In genomic region chr17:23960084-23960738, GRCm38 (mm10) we compare ENCODE assay signal across 9 mouse cellular contexts. TPM values are rescaled to one million over a fixed set of nuclear protein-coding genes. Genes with fewer than 3 reads are reported as not detected.
DNase-seq lines count a peak whose midpoint lies in the region; ATAC-seq and TF ChIP-seq lines count a peak whose summit lies in the region.
"Had no signal": no experiment of that assay in that cellular context is flagged by ENCODE, and none has a peak within 500 bp of the region (broad histone marks: within the 10 kb centered on the region; RNA-seq: fewer than 3 reads in every experiment).

No protein-coding gene starts in this region.

- peak; percentile 79 for TF ChIP-seq CTCF in bone marrow macrophage, adult 2 months (IDR thresholded peaks at IDR 0.05; ENCODE audit: low read depth, low read length)

- no peaks in the 10 kb centered on the region for H3K9me3 ChIP-seq in embryonic facial prominence, embryonic 15.5 days (replicated peaks)
- H3K9me3 ChIP-seq in limb, embryonic 13.5 days, result no peaks in the 10 kb centered on the region

- H3K27me3 ChIP-seq in embryonic facial prominence, embryonic 15.5 days, result 0 out of 2 replicates have a peak, but pooled peaks cover 3% of the 10 kb centered on the region
- no peaks in the 10 kb centered on the region; the same call in 1 of the 2 replicates for H3K27me3 ChIP-seq in limb, embryonic 13.5 days

- peak; percentile 77 for DNase-seq in CD4-positive helper T cell, adult 2 months (ENCODE audit: low read depth, low spot score)
- peak; percentile 55 to 74 for DNase-seq in heart, adult 9 months (ENCODE audit: low spot score in 2 of 2)
- peak; percentile 88 for DNase-seq in kidney, adult 9 months
- peak; percentile 29 to 73 for DNase-seq in monocyte, adult 2 months (ENCODE audit: low read depth in 1 of 2, low spot score in 2 of 2)
- DNase-seq in spleen, postnatal 36 days (ENCODE audit: low spot score in 2 of 2), result peak; percentile 61 to 65

- peak; percentile 82; the same call in 1 of the 2 replicates for ATAC-seq in embryonic facial prominence, embryonic 15.5 days (ENCODE audit: insufficient number of reproducible peaks, low FRiP score, low TSS enrichment, low read depth)
- ATAC-seq in limb, embryonic 13.5 days (ENCODE audit: low FRiP score, low read depth), result peak; percentile 95

- H3K9ac ChIP-seq in embryonic facial prominence, embryonic 15.5 days, result no peak overlapping the region
- H3K9ac ChIP-seq in limb, embryonic 13.5 days, result 0 out of 2 replicates have a peak overlapping the region, but pooled peaks have one; percentile 20

- H3K4me3 ChIP-seq in bone marrow macrophage, adult 2 months (ENCODE audit: insufficient read depth, low read length), result no peak overlapping the region
- H3K4me3 ChIP-seq in embryonic facial prominence, embryonic 15.5 days (replicated peaks), result no peak overlapping the region
- no peak overlapping the region for H3K4me3 ChIP-seq in limb, embryonic 13.5 days
- H3K4me3 ChIP-seq: erythroblast, embryonic 14.5 days had no signal

- 39% methylated on average over 3 of the region's 3 CpGs for WGBS in embryonic facial prominence, embryonic 15.5 days
- WGBS in limb, embryonic 13.5 days, result 38% methylated on average over 3 of the region's 3 CpGs

- H3K36me3 ChIP-seq in embryonic facial prominence, embryonic 15.5 days, result no peaks in the 10 kb centered on the region
- no peaks in the 10 kb centered on the region for H3K36me3 ChIP-seq in limb, embryonic 13.5 days

- H3K4me1 ChIP-seq in bone marrow macrophage, adult 2 months (ENCODE audit: control insufficient read depth, insufficient read depth, low read length), result 0 out of 2 replicates have a peak, but pooled peaks cover 2% of the 10 kb centered on the region
- H3K4me1 ChIP-seq in embryonic facial prominence, embryonic 15.5 days, result no peaks in the 10 kb centered on the region
- 0 out of 2 replicates have a peak, but pooled peaks cover 4% of the 10 kb centered on the region for H3K4me1 ChIP-seq in limb, embryonic 13.5 days

- TF ChIP-seq POLR2A in bone marrow macrophage, adult 2 months (IDR thresholded peaks at IDR 0.05; ENCODE audit: borderline replicate concordance, low read depth, low read length), result no peak

- H3K27ac ChIP-seq in bone marrow macrophage, adult 2 months (ENCODE audit: insufficient read depth, low read depth, low read length), result no peak overlapping the region
- H3K27ac ChIP-seq in embryonic facial prominence, embryonic 15.5 days (replicated peaks), result no peak overlapping the region
- H3K27ac ChIP-seq in limb, embryonic 13.5 days, result no peak overlapping the region

- no peak overlapping the region for H3K4me2 ChIP-seq in embryonic facial prominence, embryonic 15.5 days (replicated peaks)
- H3K4me2 ChIP-seq in limb, embryonic 13.5 days (replicated peaks), result no peak overlapping the region

RNA-seq across cellular contexts. Expression of gene Sbpl, which starts 5.1 kb away (rescaled TPM):
- not detected in 2 replicates for polyA plus RNA-seq in bone marrow macrophage, adult 2 months (2012; ENCODE audit: insufficient read depth, insufficient read length, missing spikeins)
- polyA plus RNA-seq in embryonic facial prominence, embryonic 15.5 days (2015; fragmentation: Nextera tagmentation; extraction: Ambion mirVana), result not detected in 2 replicates
- not detected in 2 replicates for polyA plus RNA-seq in limb, embryonic 13.5 days (2015; fragmentation: Nextera tagmentation; extraction: Ambion mirVana)
- polyA plus RNA-seq: erythroblast, embryonic 14.5 days had no signal

RNA-seq across cellular contexts. Expression of gene Sbp, which starts 18.7 kb away (rescaled TPM):
- polyA plus RNA-seq in bone marrow macrophage, adult 2 months (2012; ENCODE audit: insufficient read depth, insufficient read length, missing spikeins), result not detected in 2 replicates
- not detected in 2 replicates for polyA plus RNA-seq in embryonic facial prominence, embryonic 15.5 days (2015; fragmentation: Nextera tagmentation; extraction: Ambion mirVana)
- not detected in 2 replicates for polyA plus RNA-seq in limb, embryonic 13.5 days (2015; fragmentation: Nextera tagmentation; extraction: Ambion mirVana)
- polyA plus RNA-seq: erythroblast, embryonic 14.5 days had no signal

RNA-seq across cellular contexts. Expression of gene Prss30, which starts 20.2 kb away (rescaled TPM):
- 0.44 and 1.7 TPM in 2 replicates for polyA plus RNA-seq in bone marrow macrophage, adult 2 months (2012; ENCODE audit: insufficient read depth, insufficient read length, missing spikeins)
- polyA plus RNA-seq in embryonic facial prominence, embryonic 15.5 days (2015; fragmentation: Nextera tagmentation; extraction: Ambion mirVana), result 0.18 TPM in 1 of 2 replicates, not detected in the other
- not detected in 2 replicates for polyA plus RNA-seq in limb, embryonic 13.5 days (2015; fragmentation: Nextera tagmentation; extraction: Ambion mirVana)
- polyA plus RNA-seq: erythroblast, embryonic 14.5 days had no signal

RNA-seq across cellular contexts. Expression of gene Prss22, which starts 37.7 kb away (rescaled TPM):
- polyA plus RNA-seq in bone marrow macrophage, adult 2 months (2012; ENCODE audit: insufficient read depth, insufficient read length, missing spikeins), result not detected in 2 replicates
- 3.2 and 3.4 TPM in 2 replicates for polyA plus RNA-seq in embryonic facial prominence, embryonic 15.5 days (2015; fragmentation: Nextera tagmentation; extraction: Ambion mirVana)
- 0.47 and 0.60 TPM in 2 replicates for polyA plus RNA-seq in limb, embryonic 13.5 days (2015; fragmentation: Nextera tagmentation; extraction: Ambion mirVana)

RNA-seq across cellular contexts. Expression of gene Dcpp3, which starts 43.0 kb away (rescaled TPM):
- polyA plus RNA-seq in bone marrow macrophage, adult 2 months (2012; ENCODE audit: insufficient read depth, insufficient read length, missing spikeins), result not detected in 2 replicates
- polyA plus RNA-seq in embryonic facial prominence, embryonic 15.5 days (2015; fragmentation: Nextera tagmentation; extraction: Ambion mirVana), result 1.0 and 6.6 TPM in 2 replicates
- not detected in 2 replicates for polyA plus RNA-seq in limb, embryonic 13.5 days (2015; fragmentation: Nextera tagmentation; extraction: Ambion mirVana)
- polyA plus RNA-seq: erythroblast, embryonic 14.5 days had no signal
